Mouse (Mus musculus) G1E (cell line): ENCODE data around the gene Ing5. TPM values are rescaled to one million over a fixed set of nuclear protein-coding genes. Genes with fewer than 3 reads are reported as not detected.

Source experiments
- ATAC-seq: 2 replicates; pipeline ENCODE4 v1.8.0; 2016; ENCODE audit warnings: mild to moderate bottlenecking; ENCODE audit not compliant: insufficient number of reproducible peaks, poor library complexity, low FRiP score, severe bottlenecking; ENCODE audit errors: extremely low read depth
- DNase-seq: peaks from one replicate; pipeline ENCODE4 v3.0.0; 2012; ENCODE audit warnings: low spot score
- H3K27me3 ChIP-seq: 2 replicates; pipeline ENCODE4 v1.6.1; 2012; ENCODE audit warnings: mild to moderate bottlenecking, low read length, inconsistent platforms; ENCODE audit not compliant: insufficient read depth
- H3K36me3 ChIP-seq: replicated peaks from 2 replicates; pipeline ENCODE3; 2012; ENCODE audit warnings: mild to moderate bottlenecking, inconsistent platforms
- H3K4me1 ChIP-seq: 2 replicates; pipeline ENCODE4 v1.6.1; 2012; ENCODE audit warnings: low read depth, low read length, inconsistent platforms, mixed read lengths; ENCODE audit not compliant: insufficient read depth
- H3K4me3 ChIP-seq: 2 replicates; pipeline ENCODE4 v1.5.1; 2012; ENCODE audit warnings: low read depth, mild to moderate bottlenecking, inconsistent platforms, low read length, moderate library complexity, mixed read lengths
- H3K9me3 ChIP-seq: replicated peaks from 2 replicates; pipeline ENCODE4 v1.6.1; 2012; ENCODE audit warnings: inconsistent platforms
- CTCF ChIP-seq: IDR thresholded peaks from 2 replicates; pipeline ENCODE4 v1.5.1; 2012; ENCODE audit warnings: low read depth, low read length, inconsistent platforms, mixed read lengths
- GATA1 ChIP-seq: IDR thresholded peaks from 2 replicates; pipeline ENCODE4 v1.6.1; 2012; ENCODE audit warnings: borderline replicate concordance, low read length, inconsistent platforms, mixed read lengths
- GATA2 ChIP-seq: IDR thresholded peaks from 2 replicates; pipeline ENCODE4 v1.6.1; 2012; ENCODE audit warnings: low read depth, low read length, inconsistent platforms, borderline replicate concordance
- POLR2AphosphoS5 ChIP-seq: IDR thresholded peaks from 2 replicates; pipeline ENCODE4 v1.6.1; 2012; ENCODE audit warnings: low read depth, low read length, inconsistent platforms; ENCODE audit not compliant: insufficient replicate concordance
- TAL1 ChIP-seq: conservative IDR thresholded peaks from 2 replicates; pipeline ENCODE4 v1.6.1; 2012; ENCODE audit warnings: low read depth, low read length, inconsistent platforms, mixed read lengths
- polyA plus RNA-seq: library from polyadenylated mRNA; stranded (reverse); fragments of >175 nt; gene quantifications from 2 replicates; pipeline ENCODE4 v1.2.3, GENCODE M21; 2012
- total RNA-seq, 2 experiments: library from RNA; stranded (forward) in 1 of 2; stranded (reverse) in 1 of 2; fragments of 200-1000 nt in 1 of 2; fragments of >200 nt in 1 of 2; fragmentation: Nextera tagmentation in 1 of 2; gene quantifications; 2 replicates each; pipeline ENCODE4 v1.2.3; 2014 to 2017

Ing5 gene
- total and polyA plus RNA-seq, 3 experiments: 3.4 to 43.3 (median 41.4) TPM

DNA sequence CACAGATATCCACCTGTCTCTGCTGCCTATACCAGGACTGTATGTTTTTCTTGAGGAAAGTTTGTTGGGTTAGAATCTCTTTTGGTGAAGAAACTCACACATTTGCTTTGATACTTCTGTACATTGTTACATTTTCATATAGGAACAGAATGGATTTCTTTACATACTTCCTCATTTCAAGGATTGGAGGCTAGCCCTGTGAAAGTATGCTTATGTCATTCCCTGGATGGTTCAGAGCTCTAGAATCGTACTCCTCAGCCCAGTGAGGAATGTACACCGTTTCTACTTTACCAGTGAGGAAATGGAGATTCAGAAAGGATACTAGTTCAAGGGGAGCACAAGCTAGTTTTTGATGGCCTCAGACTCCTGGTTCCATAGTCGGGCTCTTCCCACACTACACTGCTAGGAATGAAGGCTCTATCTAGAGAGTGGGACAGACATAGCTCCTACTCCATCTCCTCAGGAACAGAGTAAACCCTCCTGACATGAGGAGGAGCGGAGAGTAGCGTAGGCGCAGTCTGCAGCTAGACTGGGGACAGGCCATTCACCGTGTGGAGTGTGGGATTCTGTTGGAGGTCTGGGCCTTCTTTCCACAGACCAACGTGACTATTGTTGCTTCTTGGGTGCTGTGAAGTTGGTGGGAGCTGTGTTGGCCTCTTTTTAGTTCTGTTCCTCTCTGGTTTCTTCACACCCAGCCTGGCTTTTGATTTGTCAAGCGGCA, 38.7 kb upstream of the Ing5 start:
- TF ChIP-seq TAL1 (no peak), CTCF (no peak), GATA2 (no peak), GATA1 (no peak), POLR2AphosphoS5 (no peak)
- peak; percentile 19 for DNase-seq
- Histone ChIP-seq H3K27me3 (no peaks in the 10 kb centered on the region), H3K36me3 (peaks cover 77% of the 10 kb centered on the region), H3K4me1 (peaks cover 30% of the 10 kb centered on the region), H3K9me3 (no peaks in the 10 kb centered on the region), H3K4me3 (no peak overlapping the region)
- ATAC-seq: peak; percentile 54

GRCm38 (mm10) chr1:93767600-93767999, 36.2 kb upstream of the Ing5 start:
- H3K36me3 ChIP-seq: peaks cover 83% of the 10 kb centered on the region
- peaks cover 3% of the 10 kb centered on the region; the same call in 1 of the 2 replicates for H3K9me3 ChIP-seq
- no peak overlapping the region for H3K4me3 ChIP-seq
- no peak for TF ChIP-seq TAL1
- no peak for TF ChIP-seq POLR2AphosphoS5
- TF ChIP-seq GATA2: no peak
- no peak for TF ChIP-seq GATA1
- no peak for TF ChIP-seq CTCF
- H3K4me1 ChIP-seq: peaks cover 25% of the 10 kb centered on the region
- no peak for DNase-seq
- no peaks in the 10 kb centered on the region for H3K27me3 ChIP-seq
- ATAC-seq: no peak

- no peak for ATAC-seq
These were observed 33.9 kb upstream of the Ing5 start for GRCm38 (mm10) chr1:93769901-93770300.

DNA sequence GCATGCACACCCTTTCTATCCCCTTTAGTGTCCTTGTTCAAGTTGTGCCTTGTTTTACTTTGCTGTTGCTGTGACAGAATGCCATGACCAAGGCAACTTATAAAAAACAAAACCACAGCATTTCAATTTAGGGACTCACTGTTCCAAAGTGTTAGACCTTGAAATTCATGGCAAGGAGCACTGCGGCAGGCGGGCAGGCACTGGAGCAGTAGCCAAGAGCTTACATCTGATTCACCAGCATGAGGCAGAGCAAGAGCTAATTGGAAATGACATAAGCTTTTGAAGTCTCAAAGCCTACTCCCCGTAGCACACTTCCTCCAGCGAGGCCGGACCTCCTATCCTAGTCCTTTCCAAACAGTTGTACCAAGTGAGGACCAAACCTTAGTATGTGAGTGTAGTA, 27.1 kb upstream of the Ing5 start:
- H3K4me1 ChIP-seq: no peaks in the 10 kb centered on the region
- no peak for ATAC-seq
- no peak for TF ChIP-seq TAL1
- no peak for TF ChIP-seq GATA1
- TF ChIP-seq POLR2AphosphoS5: no peak
- TF ChIP-seq GATA2: no peak
- no peak for TF ChIP-seq CTCF
- no peaks in the 10 kb centered on the region for H3K9me3 ChIP-seq
- H3K36me3 ChIP-seq: peaks cover 93% of the 10 kb centered on the region
- H3K27me3 ChIP-seq: no peaks in the 10 kb centered on the region
- DNase-seq: no peak
- H3K4me3 ChIP-seq: no peak overlapping the region

More at GRCm38 (mm10) chr1:93769901-93770300, 33.9 kb upstream of the Ing5 start:
- Histone ChIP-seq H3K9me3 (peaks cover 3% of the 10 kb centered on the region; the same call in 1 of the 2 replicates), H3K4me3 (no peak overlapping the region), H3K36me3 (peaks cover 90% of the 10 kb centered on the region), H3K4me1 (peaks cover 6% of the 10 kb centered on the region), H3K27me3 (no peaks in the 10 kb centered on the region)
- no peak for TF ChIP-seq GATA1
- no peak for TF ChIP-seq CTCF
- TF ChIP-seq POLR2AphosphoS5: no peak
- no peak for TF ChIP-seq TAL1
- no peak for TF ChIP-seq GATA2
- DNase-seq: no peak

DNA sequence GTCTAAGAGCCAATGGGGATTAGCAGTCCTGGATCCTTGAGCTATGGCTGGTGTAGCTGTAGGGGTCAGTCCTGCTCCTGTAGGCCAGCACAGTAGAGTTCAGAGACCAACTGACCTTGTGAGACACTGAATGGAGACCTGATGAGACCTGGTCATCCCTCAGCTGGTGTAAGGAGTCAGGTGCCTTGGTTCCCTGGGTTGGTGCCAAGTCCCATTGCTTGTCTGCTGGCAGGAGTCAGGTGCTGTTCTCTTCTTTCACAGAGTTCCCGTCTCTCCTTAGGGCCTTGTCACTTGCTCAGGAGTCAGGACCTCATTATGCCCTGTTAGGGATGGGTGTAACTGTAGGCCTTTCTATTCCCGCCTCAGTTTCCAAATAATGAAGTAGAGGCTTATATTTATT, 16.9 kb upstream of the Ing5 start:
- H3K4me1 ChIP-seq: peaks cover 23% of the 10 kb centered on the region
- TF ChIP-seq CTCF: no peak
- TF ChIP-seq GATA2: no peak
- TF ChIP-seq GATA1: no peak
- no peak for TF ChIP-seq TAL1
- no peak for TF ChIP-seq POLR2AphosphoS5
- no peaks in the 10 kb centered on the region for H3K27me3 ChIP-seq
- no peak overlapping the region for H3K4me3 ChIP-seq
- DNase-seq (no peak), ATAC-seq (no peak)
- H3K36me3 ChIP-seq: peaks cover 90% of the 10 kb centered on the region
- H3K9me3 ChIP-seq: no peaks in the 10 kb centered on the region

DNA sequence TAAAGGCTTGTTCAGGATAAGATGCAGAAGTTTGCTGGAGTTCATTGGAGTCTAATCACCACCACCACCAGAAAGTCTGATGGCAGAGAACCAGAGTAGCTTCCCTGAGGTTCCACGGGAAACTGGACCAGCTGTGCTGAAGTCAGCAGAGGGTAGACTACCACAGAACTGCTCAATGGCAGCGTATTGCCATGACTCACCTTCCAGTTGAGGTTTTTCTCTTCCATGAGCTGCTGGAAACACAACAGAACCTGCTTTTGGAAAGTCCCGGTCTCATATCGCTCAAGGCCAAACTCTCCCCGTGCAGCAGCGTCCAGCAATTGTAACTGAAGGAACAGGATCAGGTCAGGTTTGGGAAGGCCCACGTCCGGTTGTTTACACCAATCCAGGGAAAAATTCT, 9.2 kb upstream of the Ing5 start:
- peaks cover 98% of the 10 kb centered on the region for H3K36me3 ChIP-seq
- H3K4me1 ChIP-seq: peaks cover 59% of the 10 kb centered on the region
- H3K9me3 ChIP-seq: no peaks in the 10 kb centered on the region
- TF ChIP-seq GATA2 (no peak), GATA1 (no peak), CTCF (no peak), TAL1 (no peak), POLR2AphosphoS5 (no peak)
- no peak overlapping the region for H3K4me3 ChIP-seq
- DNase-seq: no peak
- no peak for ATAC-seq
- no peaks in the 10 kb centered on the region for H3K27me3 ChIP-seq

DNA sequence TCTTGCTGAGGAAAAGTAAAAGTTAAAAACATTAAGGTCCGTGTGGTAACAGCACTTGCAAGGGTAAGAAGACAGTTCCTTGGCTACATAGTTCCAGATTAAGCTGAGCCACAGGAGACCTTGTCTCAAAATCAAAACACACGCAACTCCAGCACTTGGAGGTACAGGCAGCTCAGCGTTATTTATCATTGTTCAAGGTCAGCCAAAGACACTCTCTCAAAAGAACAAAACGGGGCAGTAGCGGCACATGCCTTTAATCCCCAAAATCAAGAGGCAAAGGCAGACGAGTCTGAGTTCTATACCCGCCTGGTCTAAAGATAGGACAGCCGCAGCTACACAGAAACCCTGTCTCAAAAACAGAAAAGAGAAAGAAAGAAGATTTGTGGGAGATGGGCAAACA, 7.9 kb upstream of the Ing5 start:
- Histone ChIP-seq H3K4me3 (no peak overlapping the region), H3K4me1 (peaks cover 66% of the 10 kb centered on the region), H3K9me3 (no peaks in the 10 kb centered on the region), H3K27me3 (no peaks in the 10 kb centered on the region), H3K36me3 (peaks cover 94% of the 10 kb centered on the region)
- no peak for DNase-seq
- TF ChIP-seq CTCF (no peak), GATA1 (no peak), TAL1 (no peak), GATA2 (no peak), POLR2AphosphoS5 (no peak)
- ATAC-seq: no peak
